Mouse (Mus musculus) layer of hippocampus, postnatal 36 days (tissue): ENCODE results near the gene Nhlrc2. TPM values are rescaled to one million over a fixed set of nuclear protein-coding genes. Genes with fewer than 3 reads are reported as not detected.

Source experiments
- DNase-seq, 2 experiments: peaks; one replicate each; pipeline ENCODE4 v3.0.0; 2022
- total RNA-seq, 2 experiments: library from RNA; stranded (reverse); gene quantifications; 2 replicates each; pipeline ENCODE4 v1.2.3; 2021

The Nhlrc2 gene
- total RNA-seq, 2 experiments from 2014 or later: 11.5 to 13.4 TPM

GRCm38 (mm10) chr19:56565358-56565757, 17.3 kb downstream of the Nhlrc2 start:
- DNase-seq: no peak

- peak in 1 of 2 experiments; percentile 43 for DNase-seq
Observed at GRCm38 (mm10) chr19:56566041-56566440, 18.0 kb downstream of the Nhlrc2 start.

- no peak for DNase-seq
Observed at GRCm38 (mm10) chr19:56566940-56567339, 18.9 kb downstream of the Nhlrc2 start.

- no peak for DNase-seq
Observed at GRCm38 (mm10) chr19:56570781-56571180, 22.7 kb downstream of the Nhlrc2 start.

- no peak for DNase-seq
Observed at GRCm38 (mm10) chr19:56571234-56571633, 23.2 kb downstream of the Nhlrc2 start.

- no peak for DNase-seq
Observed at GRCm38 (mm10) chr19:56571913-56572312, 23.9 kb downstream of the Nhlrc2 start.

DNA sequence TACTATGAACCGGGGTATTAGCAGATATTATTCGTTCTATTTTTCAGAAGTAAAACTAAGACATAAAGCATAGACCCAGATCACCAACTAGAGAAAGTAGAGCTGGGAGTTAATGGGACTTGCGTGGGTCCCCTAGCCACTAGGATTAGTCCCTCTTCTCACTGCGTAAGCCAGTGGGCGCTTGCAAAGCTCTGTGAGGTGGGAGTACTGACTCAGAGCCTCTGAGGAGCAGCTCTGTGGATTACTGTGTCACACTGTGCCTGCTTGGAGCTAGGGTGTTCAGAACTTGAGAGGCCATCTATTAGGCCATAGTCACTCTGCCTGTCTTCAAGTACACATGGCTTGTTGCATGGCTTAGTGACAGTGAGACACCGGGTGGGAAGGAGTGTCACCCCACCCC, 25.1 kb downstream of the Nhlrc2 start:
- no peak for DNase-seq

GRCm38 (mm10) chr19:56577801-56578200, 29.7 kb downstream of the Nhlrc2 start:
- no peak for DNase-seq

DNA sequence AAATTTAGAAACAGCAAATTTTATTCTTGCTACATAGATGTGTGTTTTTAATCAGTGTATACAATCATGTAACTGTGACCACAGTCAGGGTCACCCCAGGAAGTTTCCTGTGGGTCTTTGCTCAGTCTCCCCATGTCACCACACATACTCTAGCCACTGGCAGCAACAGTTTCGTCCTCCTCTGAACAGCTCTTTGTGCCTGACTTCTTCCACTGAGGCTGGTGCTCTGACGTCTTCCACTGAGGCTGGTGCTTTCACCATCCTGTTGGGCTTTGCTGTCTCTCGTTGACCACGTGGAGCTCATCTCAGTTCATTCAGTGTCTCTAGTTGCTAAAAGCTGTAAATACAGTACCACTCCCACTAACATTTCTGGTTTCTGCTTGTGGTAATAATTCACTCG, 33.9 kb downstream of the Nhlrc2 start:
- DNase-seq: no peak

DNA sequence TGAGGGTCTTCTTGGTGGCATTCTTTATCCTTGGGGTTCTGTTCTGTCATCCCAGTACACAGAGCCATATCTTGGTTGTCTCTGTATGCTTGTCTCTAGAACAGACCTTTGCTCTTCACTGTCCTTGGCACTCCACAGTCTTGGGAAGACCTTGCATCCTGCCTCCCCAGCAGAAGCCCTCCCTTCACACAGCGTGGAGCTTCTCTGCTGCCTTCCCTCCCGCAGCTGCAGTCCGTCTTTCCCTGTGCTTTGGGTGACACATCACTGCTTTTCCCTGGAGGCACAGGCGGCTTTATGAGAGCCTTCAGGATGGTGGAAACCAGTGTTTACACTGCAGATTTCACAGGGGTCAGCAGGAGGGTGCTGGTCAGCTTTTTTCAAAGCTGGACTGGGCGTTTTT, 35.7 kb downstream of the Nhlrc2 start:
- no peak for DNase-seq

GRCm38 (mm10) chr19:56584288-56584687, 36.2 kb downstream of the Nhlrc2 start:
- DNase-seq: no peak

DNA sequence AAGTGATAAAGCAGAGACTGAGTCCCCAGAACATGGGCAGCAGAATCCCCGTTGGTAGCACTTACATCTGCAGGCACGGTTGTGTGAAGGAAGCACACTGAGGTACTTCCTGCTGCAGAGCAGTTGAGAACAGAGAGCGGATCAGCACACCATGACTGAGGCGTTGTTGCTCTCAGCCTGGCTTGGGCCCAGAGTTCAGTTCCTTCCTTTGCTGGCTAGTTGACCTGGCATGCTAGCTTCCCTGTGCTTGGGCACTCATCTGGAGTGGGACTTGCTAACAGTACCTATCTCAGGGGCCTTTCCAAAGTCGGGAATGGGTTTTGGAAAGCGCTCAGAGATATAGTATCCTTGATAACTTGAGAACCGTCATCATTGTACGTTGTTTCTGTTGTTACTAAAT, 38.3 kb downstream of the Nhlrc2 start:
- DNase-seq: no peak

- peak; percentile 44 to 45 for DNase-seq
Observed at GRCm38 (mm10) chr19:56588205-56588626, 40.2 kb downstream of the Nhlrc2 start.

DNA sequence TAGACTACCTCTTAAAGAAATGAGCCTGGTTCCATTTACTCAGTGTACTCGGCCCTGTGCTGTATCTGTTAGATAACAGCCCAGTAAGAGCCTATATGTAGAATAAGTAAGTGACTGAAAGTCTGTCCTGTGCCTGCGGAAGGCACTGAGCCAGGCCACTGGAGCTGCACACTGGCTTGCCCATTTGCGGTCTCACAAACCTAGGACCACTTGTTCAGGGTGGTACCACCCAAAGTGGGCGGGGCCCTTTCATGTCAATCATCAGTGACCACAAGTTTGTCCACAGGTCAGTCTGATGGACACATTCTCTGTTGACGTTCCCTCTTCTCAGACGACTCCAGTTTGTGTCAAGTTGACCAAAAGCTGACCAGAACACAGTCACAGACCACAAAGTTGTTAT, 40.9 kb downstream of the Nhlrc2 start:
- no peak for DNase-seq

DNA sequence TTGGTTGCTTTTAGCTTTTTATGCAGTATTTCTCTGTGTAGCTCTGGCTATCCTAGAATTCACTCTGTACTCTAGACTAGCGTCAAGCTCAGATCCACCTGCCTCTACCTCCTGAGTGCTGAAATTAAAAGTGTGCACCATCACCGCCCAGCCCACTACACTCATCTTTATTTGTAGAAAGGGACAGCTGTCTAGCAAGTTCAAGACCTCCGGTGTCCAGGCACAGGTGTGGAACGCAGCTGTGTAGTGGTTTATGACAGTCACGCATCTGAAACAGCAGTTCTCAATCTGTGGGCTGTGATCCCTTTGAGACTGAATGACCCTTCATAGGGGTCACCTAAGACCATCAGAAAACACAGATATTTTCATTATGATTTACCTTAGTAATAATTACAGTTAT, 41.4 kb downstream of the Nhlrc2 start:
- DNase-seq: no peak

- no peak for DNase-seq
Observed at GRCm38 (mm10) chr19:56590250-56590649, 42.2 kb downstream of the Nhlrc2 start.

GRCm38 (mm10) chr19:56592472-56592871, 44.4 kb downstream of the Nhlrc2 start:
- DNase-seq: no peak

DNA sequence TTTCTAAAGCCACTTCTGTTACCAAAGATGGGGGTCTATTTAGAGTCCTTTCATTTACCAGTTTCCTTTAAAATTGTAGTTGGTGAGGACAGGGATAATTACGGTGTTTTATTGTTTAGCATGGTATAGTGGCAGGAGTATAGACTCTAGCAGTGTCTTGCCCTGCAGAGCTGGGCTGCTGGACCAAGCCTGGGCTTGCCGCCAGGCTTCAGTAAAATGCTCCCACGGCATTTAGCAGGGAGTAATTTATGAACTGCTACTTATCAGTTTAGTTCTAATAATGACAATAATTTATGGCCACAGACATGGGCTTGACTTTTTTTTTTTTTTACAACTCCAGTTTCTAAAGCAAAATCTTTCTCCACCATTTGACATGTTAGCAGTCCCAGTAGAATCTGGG, 51.9 kb downstream of the Nhlrc2 start:
- DNase-seq: no peak

- DNase-seq: no peak
Observed at GRCm38 (mm10) chr19:56600797-56601196, 52.7 kb downstream of the Nhlrc2 start.

DNA sequence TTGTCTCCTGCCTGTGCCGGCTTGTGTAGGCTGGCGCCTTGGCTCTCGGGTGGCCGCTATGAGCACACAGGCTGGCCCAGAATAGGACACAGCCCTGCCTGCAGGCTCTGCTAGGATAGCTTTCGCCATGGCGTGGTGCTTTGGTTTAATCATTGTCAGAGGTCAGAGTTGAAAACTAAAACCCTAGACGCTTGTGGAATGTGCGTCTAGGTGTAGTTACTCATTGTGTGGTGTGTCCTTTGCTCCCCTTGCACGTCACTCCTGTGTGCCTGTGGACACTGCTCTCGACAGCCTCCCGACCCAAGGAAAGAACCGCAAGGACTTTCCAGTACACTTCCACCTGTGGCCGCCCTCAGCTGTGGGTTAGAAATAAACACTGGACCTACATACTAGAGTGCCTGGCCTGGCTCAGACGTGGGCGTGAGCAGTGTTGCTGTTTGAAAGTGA, 53.9 kb downstream of the Nhlrc2 start:
- DNase-seq: no peak

GRCm38 (mm10) chr19:56608946-56609345, 60.9 kb downstream of the Nhlrc2 start:
- DNase-seq: no peak

DNA sequence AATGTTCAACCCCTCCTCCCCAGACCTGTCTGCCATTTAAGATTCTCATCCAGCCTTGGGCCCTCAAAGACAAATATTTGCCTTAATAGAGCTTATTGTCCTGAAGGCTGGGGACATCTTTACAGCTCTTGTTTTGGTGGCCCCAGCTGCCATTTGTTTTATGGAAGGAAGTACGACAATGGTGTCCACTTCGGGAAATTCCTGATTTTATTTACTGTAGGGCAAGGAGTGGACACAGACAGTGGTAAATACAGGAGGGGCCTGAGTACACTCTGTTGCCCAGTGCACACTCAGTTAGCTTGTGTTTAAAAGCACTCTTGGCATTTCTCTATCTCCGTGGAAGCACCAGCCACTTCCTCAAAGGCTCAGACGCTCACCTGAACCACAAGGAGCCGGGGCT, 66.1 kb downstream of the Nhlrc2 start:
- DNase-seq: no peak

- DNase-seq: peak; percentile 31 to 37
Observed at GRCm38 (mm10) chr19:56618845-56619244, 70.8 kb downstream of the Nhlrc2 start.

GRCm38 (mm10) chr19:56619546-56619945, 71.5 kb downstream of the Nhlrc2 start:
- no peak for DNase-seq

GRCm38 (mm10) chr19:56621876-56622275, 73.8 kb downstream of the Nhlrc2 start:
- no peak for DNase-seq
